Mouse (Mus musculus): ENCODE data around the gene Mcoln2.
A peak's percentile ranks its signal among the peaks of the same experiment; 100 is the strongest.

Mcoln2 gene

DNA sequence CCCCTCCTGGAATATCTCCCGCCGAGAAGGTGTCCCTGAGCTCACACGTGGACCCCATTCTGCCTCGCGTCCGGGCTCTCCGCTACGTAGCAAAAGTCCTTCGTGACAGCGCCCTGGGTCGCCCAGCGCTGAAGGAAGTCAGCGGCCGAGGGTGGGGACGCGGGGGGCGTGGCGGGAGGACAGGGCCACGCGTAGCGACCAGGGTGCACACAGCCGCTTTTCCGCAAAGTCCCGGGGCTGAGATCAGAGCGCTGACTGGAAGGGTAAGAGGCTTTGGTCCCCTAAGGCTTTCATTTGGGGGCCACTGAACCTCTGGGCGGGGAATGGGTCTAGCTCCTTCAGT is 396 bp downstream of the Mcoln2 start:
- no peak for DNase-seq

DNA sequence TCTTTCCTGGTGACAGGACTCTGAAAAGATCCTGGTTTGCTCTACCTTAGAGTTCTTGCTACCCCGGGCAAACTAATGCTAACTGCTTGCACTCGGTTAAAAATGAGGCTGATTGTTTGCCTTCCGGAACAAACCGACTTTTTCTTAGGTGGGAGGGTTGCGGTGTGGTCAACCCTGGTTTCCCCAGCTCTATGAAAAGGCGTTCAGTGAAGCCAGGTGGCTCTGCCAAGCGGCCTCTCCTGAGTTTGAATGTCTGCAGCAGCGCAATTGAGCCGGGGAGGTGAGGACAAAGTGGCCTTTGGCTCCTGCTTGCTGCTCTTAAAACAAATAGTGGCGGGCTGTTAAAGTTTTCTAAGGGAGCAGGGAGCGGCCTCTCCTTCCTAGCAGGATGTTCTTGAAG is 927 bp downstream of the Mcoln2 start:
- no peak for DNase-seq

DNA sequence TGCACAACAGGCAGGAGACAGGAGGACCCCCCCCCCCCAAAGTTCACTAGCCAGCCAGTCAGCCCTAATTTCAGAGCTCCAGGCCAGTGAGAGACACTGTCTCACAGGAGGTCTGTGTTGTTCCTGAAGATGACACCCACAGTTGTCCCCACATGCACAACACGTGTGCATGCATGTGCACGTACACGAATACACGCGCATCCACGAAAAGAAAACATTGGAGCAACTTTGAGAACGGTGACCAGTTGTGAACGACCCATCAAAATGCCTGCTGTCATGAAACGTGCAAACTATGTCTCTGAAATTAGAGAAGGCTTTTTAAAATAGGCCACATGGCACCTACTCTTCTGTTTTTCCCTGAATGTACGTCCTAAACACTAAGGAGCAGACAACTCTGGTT is 1.7 kb downstream of the Mcoln2 start:
- no peak for DNase-seq

DNA sequence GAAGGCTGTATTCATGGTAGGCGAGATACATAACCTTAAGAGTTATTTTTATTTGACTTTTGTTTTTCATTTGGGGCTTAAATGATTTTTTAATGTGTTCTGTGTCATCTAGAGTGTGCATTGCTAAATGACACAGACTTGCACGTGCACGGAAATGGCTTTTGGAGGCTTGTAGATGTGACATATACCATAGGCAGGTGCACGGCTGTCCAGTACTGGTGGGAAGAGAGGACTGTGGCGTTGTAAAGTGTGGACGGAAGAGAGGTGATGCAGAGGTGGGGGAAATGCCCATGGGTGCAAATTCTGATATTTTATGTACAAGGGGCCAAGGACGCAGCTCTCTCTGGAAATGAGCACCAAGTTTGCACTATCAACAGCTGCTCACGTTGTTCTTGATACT is 2.1 kb downstream of the Mcoln2 start:
- DNase-seq, result no peak

DNA sequence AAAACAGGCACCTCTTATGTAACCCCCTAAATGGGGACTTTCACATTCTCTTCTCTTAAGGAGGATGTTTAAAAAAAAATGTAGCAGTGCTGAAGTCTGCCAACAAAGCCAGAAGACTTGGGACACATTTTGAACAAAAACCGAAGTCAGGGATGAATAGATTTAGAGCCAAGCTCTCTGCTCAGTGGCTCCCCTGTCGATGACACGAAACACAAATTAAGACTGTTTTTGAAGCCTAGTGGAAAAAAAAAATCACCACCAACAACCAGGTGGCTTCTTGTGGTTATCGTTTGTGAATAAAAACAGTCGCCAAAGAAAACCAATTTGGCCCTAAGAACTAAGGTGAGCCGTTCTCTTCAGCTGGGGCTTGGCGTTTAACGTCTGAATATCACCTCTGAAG is 2.7 kb downstream of the Mcoln2 start:
- no peak for DNase-seq

DNA sequence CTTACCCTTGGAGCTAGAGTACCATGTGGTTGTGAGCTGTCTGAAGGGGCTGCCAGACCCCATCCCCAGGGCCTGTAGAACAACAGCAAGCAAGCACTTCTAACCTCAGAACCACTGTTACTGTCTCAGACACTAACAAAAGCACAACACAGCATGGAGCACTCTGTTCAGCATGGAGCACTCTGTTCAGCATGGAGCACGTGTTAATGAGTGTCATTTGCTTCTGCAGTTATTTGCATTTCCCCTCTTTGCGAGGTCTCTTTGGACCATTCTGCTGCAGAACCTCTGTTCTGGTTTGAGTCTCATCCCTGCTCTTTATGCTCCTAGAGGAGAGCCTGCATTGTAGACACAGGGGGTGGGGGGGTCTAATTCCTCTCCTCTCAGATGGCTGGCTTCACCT is 3.3 kb downstream of the Mcoln2 start:
- DNase-seq, result no peak

DNA sequence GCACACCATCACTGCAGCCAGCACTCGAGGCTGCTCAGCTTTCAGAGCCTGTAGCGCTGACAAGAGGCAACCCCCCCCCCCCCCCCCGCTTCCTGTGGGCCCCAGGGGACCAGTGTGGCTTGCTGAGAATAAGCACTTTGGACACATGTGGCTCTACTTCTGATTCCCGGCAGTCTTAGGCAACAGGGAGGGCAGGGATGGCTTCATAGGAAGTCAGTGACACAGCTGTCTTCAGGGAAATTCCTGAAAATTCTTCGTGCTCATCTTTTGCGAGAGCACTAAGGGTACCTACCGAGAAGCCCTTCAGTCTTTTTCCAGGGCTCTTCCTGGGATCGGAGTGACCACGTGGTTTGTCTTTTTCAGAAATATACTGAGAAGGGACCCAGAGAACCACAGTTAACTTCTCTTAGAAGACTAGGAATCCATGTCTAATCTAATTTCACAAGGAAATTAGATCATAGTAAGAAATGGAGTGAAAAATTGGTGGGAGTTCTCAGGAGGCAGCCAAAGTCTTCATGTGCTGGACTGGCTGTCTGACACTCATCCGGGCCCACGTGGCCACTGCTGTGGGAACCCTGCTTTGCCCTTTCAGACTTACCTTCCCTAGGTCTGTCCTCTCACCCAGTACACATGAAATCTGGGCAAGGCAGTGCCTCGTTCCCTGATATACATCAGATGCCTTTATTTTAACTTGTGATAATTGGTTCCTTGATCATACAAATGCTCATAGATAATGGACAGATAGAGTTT is 4.4 kb downstream of the Mcoln2 start:
- no peak for DNase-seq

DNA sequence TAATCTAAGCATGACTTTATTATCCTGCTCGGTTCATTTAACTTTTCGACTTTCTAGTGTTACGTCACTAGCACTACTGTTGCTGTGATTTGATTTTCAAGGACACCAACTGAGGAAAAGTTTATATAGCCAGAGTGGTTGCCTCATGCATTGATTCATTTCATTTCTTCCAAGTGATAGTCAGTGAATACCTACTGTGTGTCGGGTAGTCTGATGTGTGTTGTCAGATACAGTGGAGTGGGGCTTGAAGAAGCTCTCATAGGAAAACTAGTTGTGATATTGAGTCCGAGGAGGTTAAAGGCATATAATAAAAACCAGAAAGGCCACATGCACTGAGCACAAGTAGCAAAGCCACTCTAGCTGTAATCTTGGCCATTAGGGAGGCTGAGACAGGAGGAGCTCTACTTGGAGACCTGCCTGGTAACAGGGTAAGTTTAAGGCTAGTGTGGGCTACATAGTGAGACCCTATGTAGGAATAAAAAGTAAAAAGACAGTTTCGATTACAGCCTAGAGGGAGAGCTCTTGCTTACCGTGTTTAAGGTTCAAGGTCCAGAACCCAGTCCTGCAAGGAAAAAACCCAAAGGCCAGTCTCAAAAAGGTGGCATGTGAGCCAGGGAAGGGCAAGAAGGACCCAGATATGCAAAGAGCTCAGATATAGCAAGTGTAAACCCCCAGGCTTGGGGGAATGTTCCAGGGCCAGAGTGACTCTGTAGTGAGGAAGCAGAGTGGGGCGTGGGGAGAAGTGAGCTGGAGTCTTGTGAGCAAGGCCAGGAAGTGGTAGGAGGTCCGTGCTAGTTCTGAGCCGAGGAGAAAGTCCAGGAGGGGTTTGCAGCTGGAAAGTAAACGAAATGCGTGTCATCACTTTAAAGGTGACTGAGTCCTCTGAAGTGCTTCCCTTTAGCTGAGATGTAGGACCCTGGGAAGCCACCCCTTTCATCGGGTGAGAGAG is 6.3 kb downstream of the Mcoln2 start:
- DNase-seq, result no peak

DNA sequence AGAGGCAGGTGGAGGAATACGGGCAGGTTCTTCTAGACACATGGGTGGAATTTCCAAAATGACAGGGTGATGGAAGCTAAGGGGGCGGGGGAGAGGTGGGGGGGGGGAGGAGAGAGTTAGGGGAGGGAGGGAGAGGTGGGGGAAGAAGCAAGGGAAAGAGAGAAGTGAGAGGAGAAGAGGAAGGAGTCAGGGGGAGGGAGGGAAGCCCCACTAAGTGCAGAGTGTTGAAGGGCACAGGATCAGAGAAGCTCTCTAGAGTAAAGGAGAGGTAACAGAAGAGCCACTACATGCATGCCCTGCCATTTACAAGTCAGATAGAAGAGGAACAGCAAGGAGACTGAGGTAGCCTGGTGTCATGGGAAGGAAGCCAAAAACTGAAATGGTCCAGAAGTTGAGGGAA is 7.2 kb downstream of the Mcoln2 start:
- no peak for DNase-seq

DNA sequence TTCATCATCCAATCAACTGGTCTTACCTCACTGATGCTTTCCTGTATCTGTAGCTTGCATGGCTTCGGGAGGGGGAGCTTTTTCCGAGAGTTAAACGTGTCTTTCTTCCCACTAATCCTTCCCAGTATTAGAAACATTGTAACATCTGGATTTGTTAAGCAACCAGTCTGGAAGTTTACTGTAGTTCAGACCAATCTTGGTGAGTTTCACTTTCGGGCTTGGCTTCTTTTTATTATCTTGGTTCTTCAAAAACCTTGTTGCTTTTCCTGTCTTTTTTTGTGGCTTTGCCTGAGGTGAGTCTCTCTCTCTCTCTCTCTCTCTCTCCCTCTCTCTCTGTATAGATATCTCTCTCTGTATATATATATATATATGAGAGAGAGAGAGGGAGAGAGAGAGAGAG is 8.4 kb downstream of the Mcoln2 start:
- DNase-seq, result no peak

DNA sequence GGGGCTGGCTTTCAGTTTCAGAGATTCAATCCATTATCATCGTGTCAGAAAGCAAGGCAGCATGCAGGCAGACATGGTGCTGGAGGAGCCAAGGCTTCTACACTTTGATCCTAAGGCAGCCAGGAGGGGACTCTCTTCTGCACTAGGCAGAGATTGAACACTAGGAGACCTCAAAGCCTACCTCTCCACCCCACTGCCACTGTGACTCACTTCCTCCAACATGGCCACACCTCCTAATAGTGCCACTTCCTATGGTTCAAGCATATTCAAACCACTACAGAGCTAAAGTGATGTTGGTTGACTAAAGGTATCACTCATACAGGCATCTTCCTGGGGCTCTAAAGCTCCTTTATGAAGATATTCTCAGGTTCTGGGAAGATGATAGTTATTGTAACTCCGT is 9.7 kb downstream of the Mcoln2 start:
- no peak for DNase-seq

DNA sequence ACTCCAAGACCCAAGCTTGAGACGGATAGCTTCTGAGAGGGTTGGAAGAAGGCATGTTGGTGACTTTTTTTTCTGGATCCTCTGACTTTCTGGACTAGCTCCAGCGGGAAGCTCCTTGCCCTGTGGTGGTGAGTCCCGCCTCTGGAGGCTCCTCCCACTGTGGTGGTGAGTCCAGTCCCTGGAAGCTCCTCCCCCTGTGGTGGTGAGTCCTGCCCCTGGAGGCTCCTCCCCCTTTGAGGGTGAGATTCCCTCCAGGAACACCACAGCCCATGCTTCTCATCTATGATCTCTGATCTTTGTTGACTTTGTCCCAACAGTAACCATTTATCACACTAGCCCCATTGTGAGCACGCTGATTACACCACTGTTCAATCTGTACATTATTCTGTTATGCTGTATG is 12.6 kb downstream of the Mcoln2 start:
- DNase-seq, result no peak

DNA sequence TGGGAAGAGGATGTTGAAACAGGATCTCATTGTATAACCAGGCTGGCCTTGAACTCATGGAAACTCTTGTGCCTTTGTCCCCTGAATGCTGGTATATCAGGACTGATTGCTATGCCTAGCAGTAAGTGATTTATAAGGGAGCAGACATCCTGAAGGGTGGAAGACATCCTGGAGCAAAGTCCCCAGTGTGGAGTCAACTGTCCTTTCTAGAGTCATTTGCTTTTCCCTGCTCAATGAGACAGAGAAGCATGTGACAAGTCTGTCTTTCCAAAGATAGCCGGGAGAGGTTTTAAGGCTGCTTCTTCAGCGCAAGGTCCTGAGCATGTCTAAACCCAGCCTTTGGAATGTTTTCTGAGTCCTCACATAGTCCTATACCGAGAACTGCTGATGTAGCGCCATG is 19.7 kb downstream of the Mcoln2 start:
- no peak for DNase-seq

DNA sequence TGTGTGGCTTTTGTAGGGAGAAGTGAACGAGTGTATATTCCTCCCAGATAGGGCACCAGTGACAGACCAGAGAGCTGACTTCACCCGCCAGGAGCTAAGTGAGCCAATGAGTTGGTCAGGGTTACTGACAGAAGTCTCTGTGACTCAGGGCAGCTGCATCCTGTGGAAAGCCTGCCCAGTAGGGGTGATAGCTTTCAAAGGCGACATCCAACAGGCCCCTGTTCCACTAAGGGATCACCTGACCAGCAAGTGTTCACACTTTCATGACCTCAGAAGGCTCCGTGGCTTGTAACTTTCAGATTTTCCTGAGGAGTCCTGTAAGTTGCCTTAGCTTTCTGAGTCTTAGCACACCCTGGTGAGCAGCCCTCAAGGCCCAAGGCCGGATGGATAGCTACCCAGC is 23.4 kb downstream of the Mcoln2 start:
- no peak for DNase-seq

DNA sequence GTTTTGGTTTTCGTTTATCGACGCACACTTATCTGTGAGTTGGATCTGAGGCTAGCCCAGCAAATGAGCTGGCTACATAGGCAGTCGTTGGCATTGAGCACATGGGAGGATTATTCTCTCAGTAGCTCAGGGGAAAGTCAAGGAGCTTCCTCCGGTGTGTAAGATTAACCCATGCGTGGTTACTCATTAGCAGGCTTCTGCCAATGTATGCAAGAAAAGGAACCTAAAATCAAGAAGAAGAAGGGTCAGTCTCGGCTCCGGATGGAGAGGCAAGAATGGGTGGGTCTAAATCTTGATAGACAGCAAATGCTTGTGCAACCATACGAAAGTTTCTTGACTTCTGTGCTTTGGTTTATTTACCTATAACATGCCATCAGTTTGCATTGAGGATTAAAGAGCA is 24.6 kb downstream of the Mcoln2 start:
- no peak for DNase-seq

DNA sequence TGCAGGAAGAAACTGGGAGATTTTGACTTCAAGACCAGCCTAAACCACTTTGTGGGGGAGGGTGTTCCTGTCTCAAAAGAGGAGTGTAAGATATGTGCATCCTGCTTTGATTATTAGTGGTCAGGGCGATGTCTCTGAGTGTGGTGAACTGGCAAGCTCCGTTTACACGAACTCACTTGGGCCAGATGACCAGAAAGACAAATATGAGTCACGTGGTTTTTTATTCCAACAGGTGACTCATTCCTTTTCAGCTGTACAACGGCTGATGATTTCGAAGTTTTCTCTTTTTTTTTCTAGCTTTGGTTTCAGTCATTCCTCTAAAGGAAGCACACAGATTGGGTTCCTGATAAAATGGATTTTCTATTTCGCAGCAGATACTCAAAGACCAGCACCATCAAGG is 27.7 kb downstream of the Mcoln2 start:
- DNase-seq, result no peak

DNA sequence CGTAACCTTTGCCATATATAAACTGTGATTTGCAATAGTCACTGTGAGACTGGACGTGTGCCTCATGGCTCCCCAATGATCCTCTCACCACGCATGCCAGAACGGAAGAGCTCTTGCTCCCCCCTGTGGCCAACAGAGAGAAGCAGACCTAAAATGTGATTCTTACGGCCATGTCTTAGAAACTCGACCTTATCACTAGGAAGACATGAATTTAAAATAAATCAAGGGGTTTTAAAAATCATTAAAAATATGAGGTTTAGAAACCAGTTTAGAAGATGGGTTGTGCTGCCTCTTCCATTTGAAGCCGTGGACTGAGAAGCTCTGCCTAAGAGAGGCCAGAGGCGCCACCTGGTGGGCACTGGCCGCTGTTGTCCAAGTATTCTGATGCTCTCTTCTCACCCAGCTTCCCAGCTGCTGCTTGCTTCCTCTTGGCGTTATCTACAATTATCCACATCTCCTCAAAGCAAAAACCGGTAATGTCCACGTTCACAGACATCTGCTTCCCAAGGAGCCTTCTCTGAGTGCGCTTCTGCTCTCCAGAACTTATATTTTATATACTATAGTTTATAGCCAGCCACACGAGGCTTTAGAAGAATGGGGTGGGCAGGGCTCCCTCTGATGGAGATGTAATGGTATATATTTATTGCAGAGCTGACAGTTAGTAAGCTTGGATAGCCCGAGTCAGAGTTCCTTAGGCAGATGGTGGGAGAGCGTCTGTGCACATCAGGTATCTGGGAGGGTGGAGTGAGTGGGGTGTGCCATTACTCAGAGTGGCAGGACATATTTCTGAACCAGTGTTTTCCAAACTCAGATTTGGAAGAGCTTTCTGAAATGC is 28.3 kb downstream of the Mcoln2 start:
- peak; percentile 58 for DNase-seq

DNA sequence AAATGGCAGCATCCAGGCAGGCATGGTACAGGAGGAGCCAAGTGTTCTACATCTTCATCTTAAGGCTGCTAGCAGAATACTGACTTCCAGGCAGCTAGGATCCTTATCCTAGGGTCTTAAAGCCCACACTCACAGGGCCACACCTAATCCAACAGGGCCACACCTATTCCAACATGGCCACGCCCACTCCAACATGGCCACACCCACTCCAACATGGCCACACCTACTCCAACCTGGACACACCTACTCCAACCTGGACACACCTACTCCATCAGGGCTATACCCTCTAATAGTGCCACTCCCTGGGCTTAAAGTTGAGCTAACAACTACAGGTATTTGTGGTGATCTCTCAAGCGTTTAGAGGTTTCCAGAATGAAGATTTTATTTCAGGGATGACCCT is 30.7 kb downstream of the Mcoln2 start:
- DNase-seq, result no peak

DNA sequence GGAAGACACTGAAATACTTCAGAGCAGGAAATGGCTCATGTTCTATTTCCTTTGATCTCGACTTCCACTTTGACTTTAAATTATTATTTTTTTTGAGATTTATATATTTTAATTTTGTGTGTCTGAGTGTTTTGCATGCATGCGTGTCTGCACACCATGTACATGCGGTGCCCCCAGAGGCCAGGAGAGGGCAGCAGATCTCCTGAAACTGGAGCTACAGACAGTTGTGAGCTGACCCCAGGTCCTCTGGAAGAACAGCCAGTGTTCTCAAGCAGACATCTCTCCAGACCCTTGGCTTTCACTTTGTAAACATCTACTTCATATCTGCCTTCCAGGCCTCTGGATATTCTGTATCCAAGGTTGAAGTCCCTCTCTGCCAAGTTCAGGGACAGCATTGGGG is 31.4 kb downstream of the Mcoln2 start:
- DNase-seq, result no peak

DNA sequence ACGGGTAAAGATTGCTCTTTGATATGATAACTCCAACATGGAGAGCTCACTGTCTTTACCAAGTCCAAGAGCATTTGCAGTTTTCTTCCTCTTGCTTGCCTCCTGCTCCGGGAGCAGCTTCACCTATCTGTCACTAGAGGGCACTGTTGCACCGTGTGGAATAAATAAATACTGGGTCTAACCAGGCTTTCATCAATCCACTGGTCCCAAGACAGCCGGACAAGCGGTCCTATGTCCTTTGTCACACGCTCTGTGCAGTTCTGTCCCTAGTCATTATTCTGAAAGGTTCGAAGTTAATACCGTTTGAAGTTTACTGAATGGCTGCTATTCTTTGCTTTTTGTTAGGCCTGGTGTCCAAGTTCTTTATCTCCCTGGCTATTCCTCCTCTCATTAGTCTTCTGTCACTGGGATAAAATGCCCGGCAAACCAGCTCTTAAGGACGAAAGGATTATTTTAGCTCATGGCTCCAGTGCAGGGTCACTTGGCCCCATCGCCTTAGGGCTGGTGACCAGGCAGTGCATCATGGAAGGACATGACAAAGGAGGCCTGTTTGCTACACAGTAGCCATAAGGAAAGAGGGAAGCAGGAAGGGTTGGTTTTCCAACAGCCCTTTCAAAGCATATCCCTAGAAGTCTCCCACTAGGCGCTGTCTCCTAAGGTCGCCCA is 35.5 kb downstream of the Mcoln2 start:
- peak; percentile 15 for DNase-seq

DNA sequence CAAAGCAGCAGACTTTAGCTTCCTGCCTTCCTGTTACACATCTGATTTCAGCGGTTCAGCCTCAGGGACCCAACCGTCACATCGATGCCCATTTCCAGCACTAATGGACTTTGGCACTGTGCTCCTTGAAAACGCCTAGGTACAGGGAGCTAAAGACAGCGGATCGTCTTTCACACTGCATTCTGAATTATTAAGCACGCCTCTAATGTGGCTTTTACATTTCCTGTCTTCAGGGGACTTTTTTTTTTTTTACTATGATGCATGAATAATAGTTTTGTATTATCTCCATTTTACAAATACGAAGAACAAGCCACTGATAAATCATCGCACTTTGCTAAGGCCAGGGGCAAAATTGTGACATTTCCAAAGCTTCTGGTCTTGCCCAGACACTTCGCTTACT is 36.4 kb downstream of the Mcoln2 start:
- no peak for DNase-seq

DNA sequence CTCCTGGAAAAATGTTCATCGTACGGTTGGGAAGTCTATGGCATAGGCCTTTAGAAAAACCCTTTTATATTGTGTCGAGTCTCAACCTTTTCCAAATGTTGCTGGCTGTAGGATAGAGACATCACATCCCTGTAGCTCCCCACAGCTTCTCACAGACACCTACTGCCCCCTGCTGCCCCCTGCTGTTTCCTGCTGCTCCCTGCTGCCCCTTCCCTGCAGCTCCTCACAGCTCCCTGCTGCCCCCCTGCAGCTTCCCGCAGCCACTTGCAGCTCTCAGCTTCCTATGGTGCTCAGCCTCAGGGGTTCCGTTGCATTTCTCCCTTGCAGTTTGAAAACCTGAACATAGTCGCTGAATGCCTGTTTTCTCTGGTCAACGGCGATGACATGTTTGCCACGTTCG is 40.3 kb downstream of the Mcoln2 start:
- no peak for DNase-seq

DNA sequence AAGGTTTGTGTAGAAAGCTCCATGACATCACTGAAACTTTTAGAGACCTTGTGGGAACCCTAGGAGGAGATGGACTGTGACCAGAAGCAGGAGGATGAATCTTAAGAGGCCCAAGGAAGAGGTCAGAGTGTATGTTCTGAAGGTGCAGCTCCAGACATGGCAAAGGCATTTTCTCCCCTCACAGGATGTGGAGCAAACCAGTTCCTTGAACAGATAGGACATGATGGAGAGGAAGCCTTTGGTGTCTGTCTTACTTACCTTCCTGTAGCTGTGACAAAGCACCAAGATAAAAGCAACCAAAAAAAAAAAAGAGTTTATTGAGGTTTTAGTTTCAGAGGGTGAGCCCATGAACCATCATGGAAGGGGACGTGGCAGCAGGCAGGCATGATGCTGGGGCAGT is 42.9 kb downstream of the Mcoln2 start:
- no peak for DNase-seq
